Mouse (Mus musculus): ENCODE results near the gene Cuta. TPM values are rescaled to one million over a fixed set of nuclear protein-coding genes. Genes with fewer than 3 reads are reported as not detected.
"Not testable (repeated sequence)": the region's sequence is repeated elsewhere in the genome, so short reads cannot be mapped to it uniquely, and the experiment has no call there.

The Cuta gene
- total RNA-seq, 2 experiments from 2014 or later: 102 to 105 TPM

- no peak for DNase-seq
- intact Hi-C loops (cut with DNase I): no loop called here
Observed at GRCm38 (mm10) chr17:26937883-26938695, 1.3 kb downstream of the Cuta start.

- DNase-seq: no peak
- intact Hi-C loops (cut with DNase I): no loop called here
Observed at GRCm38 (mm10) chr17:26936921-26937695, 2.3 kb downstream of the Cuta start.

- no peak for DNase-seq
- intact Hi-C loops (cut with DNase I): no loop called here
Observed at GRCm38 (mm10) chr17:26936453-26936852, 2.9 kb downstream of the Cuta start.

GRCm38 (mm10) chr17:26935027-26935426, 4.3 kb downstream of the Cuta start:
- intact Hi-C loops (cut with DNase I): no loop called here
- DNase-seq: no peak

GRCm38 (mm10) chr17:26933885-26934827, 5.2 kb downstream of the Cuta start:
- intact Hi-C loops (cut with DNase I): loop anchor here (5.0 kb wide), 1 partner anchor 93 kb away; the partner anchor contains the start of gene Bak1
- DNase-seq: no peak

GRCm38 (mm10) chr17:26933419-26933818, 6.0 kb downstream of the Cuta start:
- DNase-seq: no peak
- intact Hi-C loops (cut with DNase I): loop anchor here (5.0 kb wide), 1 partner anchor 94 kb away; the partner anchor contains the start of gene Bak1

GRCm38 (mm10) chr17:26932839-26933398, 6.5 kb downstream of the Cuta start, which contains the start of gene Phf1:
TSS of gene Phf1 (plus strand) at chr17:26933052.
- peak; percentile 97 to 98 for DNase-seq
- intact Hi-C loops (cut with DNase I): loop anchor here (5.0 kb wide), 1 partner anchor 94 kb away; the partner anchor contains the start of gene Bak1

GRCm38 (mm10) chr17:26931795-26932194, 7.6 kb downstream of the Cuta start:
- peak; percentile 53 to 69 for DNase-seq
- intact Hi-C loops (cut with DNase I): loop anchor here (5.0 kb wide), 1 partner anchor 96 kb away; the partner anchor contains the start of gene Bak1

GRCm38 (mm10) chr17:26925414-26925813, 14.0 kb downstream of the Cuta start:
- intact Hi-C loops (cut with DNase I): loop anchor here (10.0 kb wide), 1 partner anchor 579 kb away; no protein-coding TSS in a partner anchor
- not testable (repeated sequence) for DNase-seq

GRCm38 (mm10) chr17:26922368-26922767, 17.0 kb downstream of the Cuta start:
- intact Hi-C loops (cut with DNase I): loop anchor here (10.0 kb wide), 1 partner anchor 582 kb away; no protein-coding TSS in a partner anchor
- not testable (repeated sequence) for DNase-seq

GRCm38 (mm10) chr17:26919516-26919915, 19.9 kb downstream of the Cuta start:
- intact Hi-C loops (cut with DNase I); DNase-seq: not testable (repeated sequence)

GRCm38 (mm10) chr17:26918343-26918742, 21.0 kb downstream of the Cuta start:
- DNase-seq: no peak
- intact Hi-C loops (cut with DNase I): no loop called here

- DNase-seq; intact Hi-C loops (cut with DNase I): not testable (repeated sequence)
Observed at GRCm38 (mm10) chr17:26917560-26917959, 21.8 kb downstream of the Cuta start.

GRCm38 (mm10) chr17:26916711-26917482, 22.5 kb downstream of the Cuta start, which contains the start of gene Kifc5b:
TSS of gene Kifc5b (plus strand) at chr17:26917091.
- intact Hi-C loops (cut with DNase I): no loop called here

GRCm38 (mm10) chr17:26915248-26915647, 24.1 kb downstream of the Cuta start:
- DNase-seq: no peak

More at GRCm38 (mm10) chr17:26916711-26917482, 22.5 kb downstream of the Cuta start, which contains the start of gene Kifc5b:
- DNase-seq: peak; percentile 100

GRCm38 (mm10) chr17:26907506-26907905, 31.9 kb downstream of the Cuta start:
- intact Hi-C loops (cut with DNase I); DNase-seq: not testable (repeated sequence)

More at GRCm38 (mm10) chr17:26915248-26915647, 24.1 kb downstream of the Cuta start:
- intact Hi-C loops (cut with DNase I): no loop called here

- DNase-seq: no peak
- intact Hi-C loops (cut with DNase I): no loop called here
Observed at GRCm38 (mm10) chr17:26904320-26904719, 35.0 kb downstream of the Cuta start.

GRCm38 (mm10) chr17:26900916-26901315, 38.5 kb downstream of the Cuta start:
- no peak for DNase-seq
- intact Hi-C loops (cut with DNase I): no loop called here

- peak; percentile 76 to 86 for DNase-seq
- intact Hi-C loops (cut with DNase I): no loop called here
Observed at GRCm38 (mm10) chr17:26895578-26895977, 43.8 kb downstream of the Cuta start.

Measured in heart, postnatal 10 days (tissue).